Mouse (Mus musculus): ENCODE data around the gene Ints1. TPM values are rescaled to one million over a fixed set of nuclear protein-coding genes. Genes with fewer than 3 reads are reported as not detected.
"Not testable (repeated sequence)": the region's sequence is repeated elsewhere in the genome, so short reads cannot be mapped to it uniquely, and the experiment has no call there.

Gene Ints1
- polyA plus RNA-seq, 1 experiment: 46.4 TPM

GRCm38 (mm10) chr5:139754753-139755152 is 20.7 kb downstream of the Ints1 start:
- H3K4me2 ChIP-seq (ENCODE audit: low read depth): no peak overlapping the region
- TF ChIP-seq TCF12 (IDR thresholded peaks at IDR 0.05; ENCODE audit: insufficient read depth, poor library complexity, severe bottlenecking): no peak
- no peak for TF ChIP-seq E2F4 (IDR thresholded peaks at IDR 0.05; ENCODE audit: insufficient read depth)
- TF ChIP-seq CEBPB (IDR thresholded peaks at IDR 0.05; ENCODE audit: insufficient read depth, poor library complexity, severe bottlenecking): no peak
- no peak for TF ChIP-seq USF1 (IDR thresholded peaks at IDR 0.05; ENCODE audit: low read depth)
- TF ChIP-seq TCF3 (IDR thresholded peaks at IDR 0.05; ENCODE audit: insufficient read length, low read depth): no peak
- TF ChIP-seq SRF (IDR thresholded peaks at IDR 0.05; ENCODE audit: control insufficient read depth, insufficient read length, low read depth): no peak
- no peak for TF ChIP-seq POLR2AphosphoS2 (IDR thresholded peaks at IDR 0.05; ENCODE audit: insufficient read length, low read depth)
- no peak for TF ChIP-seq MYOD1 (IDR thresholded peaks at IDR 0.05; ENCODE audit: control insufficient read depth in 1 of 3, insufficient read length in 2 of 3, low read depth in 2 of 3)
- TF ChIP-seq POLR2A (IDR thresholded peaks at IDR 0.05; ENCODE audit: insufficient read length, low read depth): no peak
- TF ChIP-seq MAX (IDR thresholded peaks at IDR 0.05; ENCODE audit: low read depth): no peak
- no peak for TF ChIP-seq REST (IDR thresholded peaks at IDR 0.05; ENCODE audit: insufficient read depth, insufficient read length)
- TF ChIP-seq MYOG (IDR thresholded peaks at IDR 0.05; ENCODE audit: control insufficient read depth in 1 of 3, insufficient read depth in 1 of 3, insufficient read length in 2 of 3, low read depth in 2 of 3): no peak
- H3K27me3 ChIP-seq (ENCODE audit: control insufficient read depth, insufficient read depth, insufficient read length): no peaks in the 10 kb centered on the region
- H3K79me2 ChIP-seq (ENCODE audit: control insufficient read depth, insufficient read depth): no peaks in the 10 kb centered on the region
- H3ac ChIP-seq (ENCODE audit: control insufficient read depth, insufficient read length): no peak overlapping the region
- H3K36me3 ChIP-seq (ENCODE audit: control insufficient read depth, insufficient read depth): no peaks in the 10 kb centered on the region
- no peak overlapping the region for H3K4me3 ChIP-seq

- Histone ChIP-seq H3K4me2 (ENCODE audit: low read depth) (no peak overlapping the region), H3K4me3 (no peak overlapping the region), H3K27me3 (ENCODE audit: control insufficient read depth, insufficient read depth, insufficient read length) (no peaks in the 10 kb centered on the region), H3K36me3 (ENCODE audit: control insufficient read depth, insufficient read depth) (no peaks in the 10 kb centered on the region), H3K79me2 (ENCODE audit: control insufficient read depth, insufficient read depth) (no peaks in the 10 kb centered on the region), H3ac (ENCODE audit: control insufficient read depth, insufficient read length) (no peak overlapping the region)
- TF ChIP-seq POLR2A (IDR thresholded peaks at IDR 0.05; ENCODE audit: insufficient read length, low read depth) (no peak), TCF12 (IDR thresholded peaks at IDR 0.05; ENCODE audit: insufficient read depth, poor library complexity, severe bottlenecking) (no peak), CEBPB (IDR thresholded peaks at IDR 0.05; ENCODE audit: insufficient read depth, poor library complexity, severe bottlenecking) (no peak), SRF (IDR thresholded peaks at IDR 0.05; ENCODE audit: control insufficient read depth, insufficient read length, low read depth) (no peak), MYOD1 (IDR thresholded peaks at IDR 0.05; ENCODE audit: control insufficient read depth in 1 of 3, insufficient read length in 2 of 3, low read depth in 2 of 3) (no peak), MYOG (IDR thresholded peaks at IDR 0.05; ENCODE audit: control insufficient read depth in 1 of 3, insufficient read depth in 1 of 3, insufficient read length in 2 of 3, low read depth in 2 of 3) (no peak), MAX (IDR thresholded peaks at IDR 0.05; ENCODE audit: low read depth) (no peak), USF1 (IDR thresholded peaks at IDR 0.05; ENCODE audit: low read depth) (no peak), TCF3 (IDR thresholded peaks at IDR 0.05; ENCODE audit: insufficient read length, low read depth) (no peak), E2F4 (IDR thresholded peaks at IDR 0.05; ENCODE audit: insufficient read depth) (no peak), POLR2AphosphoS2 (IDR thresholded peaks at IDR 0.05; ENCODE audit: insufficient read length, low read depth) (no peak), REST (IDR thresholded peaks at IDR 0.05; ENCODE audit: insufficient read depth, insufficient read length) (no peak)
Measured at GRCm38 (mm10) chr5:139750535-139750934, 24.9 kb downstream of the Ints1 start.

GRCm38 (mm10) chr5:139749413-139750125 is 25.9 kb downstream of the Ints1 start:
- Histone ChIP-seq H3K4me3 (no peak overlapping the region), H3K4me2 (ENCODE audit: low read depth) (no peak overlapping the region), H3K79me2 (ENCODE audit: control insufficient read depth, insufficient read depth) (no peaks in the 10 kb centered on the region), H3ac (ENCODE audit: control insufficient read depth, insufficient read length) (no peak overlapping the region), H3K27me3 (ENCODE audit: control insufficient read depth, insufficient read depth, insufficient read length) (no peaks in the 10 kb centered on the region), H3K36me3 (ENCODE audit: control insufficient read depth, insufficient read depth) (no peaks in the 10 kb centered on the region)
- no peak for TF ChIP-seq CEBPB (IDR thresholded peaks at IDR 0.05; ENCODE audit: insufficient read depth, poor library complexity, severe bottlenecking)
- TF ChIP-seq TCF12 (IDR thresholded peaks at IDR 0.05; ENCODE audit: insufficient read depth, poor library complexity, severe bottlenecking): no peak
- TF ChIP-seq TCF3 (IDR thresholded peaks at IDR 0.05; ENCODE audit: insufficient read length, low read depth): no peak
- TF ChIP-seq POLR2AphosphoS2 (IDR thresholded peaks at IDR 0.05; ENCODE audit: insufficient read length, low read depth): no peak
- no peak for TF ChIP-seq E2F4 (IDR thresholded peaks at IDR 0.05; ENCODE audit: insufficient read depth)
- TF ChIP-seq SRF (IDR thresholded peaks at IDR 0.05; ENCODE audit: control insufficient read depth, insufficient read length, low read depth): no peak
- no peak for TF ChIP-seq USF1 (IDR thresholded peaks at IDR 0.05; ENCODE audit: low read depth)
- no peak for TF ChIP-seq REST (IDR thresholded peaks at IDR 0.05; ENCODE audit: insufficient read depth, insufficient read length)
- no peak for TF ChIP-seq MAX (IDR thresholded peaks at IDR 0.05; ENCODE audit: low read depth)
- no peak for TF ChIP-seq MYOG (IDR thresholded peaks at IDR 0.05; ENCODE audit: control insufficient read depth in 1 of 3, insufficient read depth in 1 of 3, insufficient read length in 2 of 3, low read depth in 2 of 3)
- TF ChIP-seq MYOD1 (IDR thresholded peaks at IDR 0.05; ENCODE audit: control insufficient read depth in 1 of 3, insufficient read length in 2 of 3, low read depth in 2 of 3): no peak
- TF ChIP-seq POLR2A (IDR thresholded peaks at IDR 0.05; ENCODE audit: insufficient read length, low read depth): no peak

GRCm38 (mm10) chr5:139745771-139746170 is 29.7 kb downstream of the Ints1 start:
- TF ChIP-seq REST (IDR thresholded peaks at IDR 0.05; ENCODE audit: insufficient read depth, insufficient read length): no peak
- TF ChIP-seq TCF12 (IDR thresholded peaks at IDR 0.05; ENCODE audit: insufficient read depth, poor library complexity, severe bottlenecking): no peak
- no peak for TF ChIP-seq USF1 (IDR thresholded peaks at IDR 0.05; ENCODE audit: low read depth)
- no peak for TF ChIP-seq E2F4 (IDR thresholded peaks at IDR 0.05; ENCODE audit: insufficient read depth)
- no peak for TF ChIP-seq CEBPB (IDR thresholded peaks at IDR 0.05; ENCODE audit: insufficient read depth, poor library complexity, severe bottlenecking)
- TF ChIP-seq MAX (IDR thresholded peaks at IDR 0.05; ENCODE audit: low read depth): no peak
- no peak for TF ChIP-seq POLR2A (IDR thresholded peaks at IDR 0.05; ENCODE audit: insufficient read length, low read depth)
- no peak for TF ChIP-seq MYOD1 (IDR thresholded peaks at IDR 0.05; ENCODE audit: control insufficient read depth in 1 of 3, insufficient read length in 2 of 3, low read depth in 2 of 3)
- TF ChIP-seq SRF (IDR thresholded peaks at IDR 0.05; ENCODE audit: control insufficient read depth, insufficient read length, low read depth): no peak
- no peak for TF ChIP-seq TCF3 (IDR thresholded peaks at IDR 0.05; ENCODE audit: insufficient read length, low read depth)
- TF ChIP-seq POLR2AphosphoS2 (IDR thresholded peaks at IDR 0.05; ENCODE audit: insufficient read length, low read depth): no peak
- no peak for TF ChIP-seq MYOG (IDR thresholded peaks at IDR 0.05; ENCODE audit: control insufficient read depth in 1 of 3, insufficient read depth in 1 of 3, insufficient read length in 2 of 3, low read depth in 2 of 3)
- H3ac ChIP-seq (ENCODE audit: control insufficient read depth, insufficient read length): no peak overlapping the region
- no peak overlapping the region for H3K4me2 ChIP-seq (ENCODE audit: low read depth)
- no peaks in the 10 kb centered on the region for H3K79me2 ChIP-seq (ENCODE audit: control insufficient read depth, insufficient read depth)
- no peaks in the 10 kb centered on the region for H3K36me3 ChIP-seq (ENCODE audit: control insufficient read depth, insufficient read depth)
- no peaks in the 10 kb centered on the region for H3K27me3 ChIP-seq (ENCODE audit: control insufficient read depth, insufficient read depth, insufficient read length)
- H3K4me3 ChIP-seq: no peak overlapping the region

GRCm38 (mm10) chr5:139742640-139743039 is 32.8 kb downstream of the Ints1 start:
- not testable (repeated sequence) for H3K36me3 ChIP-seq (ENCODE audit: control insufficient read depth, insufficient read depth); H3K4me3 ChIP-seq; H3K4me2 ChIP-seq (ENCODE audit: low read depth); H3ac ChIP-seq (ENCODE audit: control insufficient read depth, insufficient read length); H3K27me3 ChIP-seq (ENCODE audit: control insufficient read depth, insufficient read depth, insufficient read length); H3K79me2 ChIP-seq (ENCODE audit: control insufficient read depth, insufficient read depth)
